Mouse (Mus musculus) A20 (cell line): ENCODE results near the gene Dgkd.

ENCODE experiments used
- DNase-seq: peaks from one replicate; pipeline ENCODE4 v3.0.0-alpha.2; 2011; ENCODE audit warnings: low read depth, low spot score

Dgkd gene

DNA sequence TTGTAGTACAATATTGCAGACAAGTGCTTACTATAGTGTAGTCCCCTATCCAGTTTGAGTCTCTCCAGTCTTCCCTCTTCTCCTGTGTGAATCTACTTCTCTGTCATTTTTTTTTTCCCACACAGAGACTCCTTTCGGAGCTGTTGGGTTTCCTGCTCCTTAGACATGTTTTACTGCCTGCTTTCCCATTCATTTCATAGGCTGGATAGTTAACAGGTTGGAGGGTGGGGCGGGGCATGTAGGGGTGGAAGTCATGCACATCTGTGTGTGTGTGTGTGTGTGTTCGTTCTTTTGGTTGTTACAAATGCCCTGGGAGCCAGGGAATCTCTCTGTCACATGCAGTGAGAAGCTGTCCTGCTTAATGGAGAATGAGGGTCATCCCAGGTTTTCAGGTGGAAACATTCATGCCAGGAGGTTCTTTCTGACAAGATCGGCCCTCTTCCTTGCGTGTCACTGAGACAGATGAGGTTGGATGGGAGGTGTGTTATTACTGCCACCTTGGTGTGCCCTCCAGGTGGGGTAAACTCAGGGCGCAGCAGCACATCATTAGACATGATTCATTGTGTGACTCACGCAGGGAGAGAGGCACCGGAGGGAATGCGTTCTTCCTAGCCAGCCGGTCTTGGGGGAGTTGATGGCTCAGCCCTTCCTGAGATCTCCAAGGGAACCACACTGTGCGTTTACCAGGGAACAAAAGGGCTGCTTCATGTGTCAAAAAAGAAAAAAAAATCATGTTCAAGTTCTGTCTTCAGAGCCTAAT lies 4.7 kb upstream of the Dgkd start:
- peak; percentile 78 for DNase-seq

DNA sequence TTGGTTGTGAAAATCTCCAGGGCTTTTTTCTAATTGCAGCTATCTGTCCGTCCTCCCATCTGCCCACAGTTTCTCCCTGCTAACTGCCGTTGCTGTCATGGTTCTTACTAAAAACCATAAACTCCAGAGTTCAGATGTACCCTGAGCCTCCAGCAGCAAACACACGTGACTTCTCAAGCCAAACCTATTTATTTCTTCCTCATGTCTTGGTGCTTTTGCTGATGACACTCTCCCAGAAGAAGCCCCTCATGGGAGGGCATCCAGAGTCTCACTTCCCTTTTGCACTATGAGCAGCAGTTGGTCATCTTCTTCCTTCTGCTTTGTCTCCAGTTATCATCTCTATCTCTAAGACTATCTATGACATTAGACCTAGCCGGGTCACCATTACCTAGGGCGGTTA lies 3.8 kb upstream of the Dgkd start:
- peak; percentile 87 for DNase-seq

DNA sequence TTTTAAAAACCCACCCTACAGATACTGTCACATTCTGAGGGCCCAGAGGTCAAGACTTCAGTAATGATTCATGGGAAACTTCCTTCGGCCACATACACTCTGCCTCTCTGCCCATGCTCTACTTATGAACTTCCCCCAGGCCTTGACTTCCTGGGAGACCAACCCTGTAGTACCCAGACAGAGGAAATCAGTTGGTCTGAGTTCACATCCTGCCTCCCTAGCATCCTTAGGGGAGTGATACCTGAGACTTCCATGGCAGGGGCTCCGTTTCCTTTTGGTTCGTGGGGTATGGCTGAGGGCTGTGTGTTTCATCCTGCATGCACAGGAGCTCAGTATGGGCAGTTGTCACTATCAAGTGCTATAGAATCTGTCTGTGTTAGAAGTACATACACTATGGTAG lies 1.7 kb upstream of the Dgkd start:
- DNase-seq: no peak

DNA sequence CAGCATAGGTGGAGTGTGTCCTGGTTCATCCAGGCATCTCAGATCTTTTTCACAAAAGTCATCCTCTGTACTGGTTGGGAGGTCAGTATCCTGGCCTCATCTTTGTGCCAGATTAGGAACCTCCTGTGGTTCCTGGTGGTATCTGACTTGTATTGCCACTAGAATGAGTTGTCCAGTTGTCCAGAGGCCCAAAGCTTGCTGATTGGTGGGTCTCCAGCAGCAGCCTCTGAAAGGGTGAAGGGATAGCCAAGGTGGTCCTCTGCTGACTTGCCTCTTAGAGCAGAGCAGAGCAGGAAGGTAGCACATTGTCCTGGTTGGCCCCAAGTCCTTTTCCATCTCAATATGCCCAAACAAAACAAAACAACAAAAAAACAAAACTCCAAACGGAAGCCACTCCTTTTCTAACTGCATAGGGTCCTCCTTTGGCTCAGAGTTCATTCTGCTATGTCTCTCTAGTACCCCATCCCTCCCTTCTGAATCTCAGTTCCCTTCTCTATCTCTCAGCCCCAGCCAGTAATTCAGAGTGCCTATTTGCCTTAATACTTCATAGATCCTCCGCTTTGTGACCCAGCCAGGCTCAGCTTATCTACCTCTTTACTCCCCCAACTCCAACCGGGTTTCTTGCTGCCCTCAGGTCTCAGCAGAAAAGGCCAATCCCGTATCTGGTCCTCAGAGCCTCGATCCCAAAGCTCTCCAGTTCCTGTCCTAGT lies 851 bp upstream of the Dgkd start:
- DNase-seq: peak; percentile 71

DNA sequence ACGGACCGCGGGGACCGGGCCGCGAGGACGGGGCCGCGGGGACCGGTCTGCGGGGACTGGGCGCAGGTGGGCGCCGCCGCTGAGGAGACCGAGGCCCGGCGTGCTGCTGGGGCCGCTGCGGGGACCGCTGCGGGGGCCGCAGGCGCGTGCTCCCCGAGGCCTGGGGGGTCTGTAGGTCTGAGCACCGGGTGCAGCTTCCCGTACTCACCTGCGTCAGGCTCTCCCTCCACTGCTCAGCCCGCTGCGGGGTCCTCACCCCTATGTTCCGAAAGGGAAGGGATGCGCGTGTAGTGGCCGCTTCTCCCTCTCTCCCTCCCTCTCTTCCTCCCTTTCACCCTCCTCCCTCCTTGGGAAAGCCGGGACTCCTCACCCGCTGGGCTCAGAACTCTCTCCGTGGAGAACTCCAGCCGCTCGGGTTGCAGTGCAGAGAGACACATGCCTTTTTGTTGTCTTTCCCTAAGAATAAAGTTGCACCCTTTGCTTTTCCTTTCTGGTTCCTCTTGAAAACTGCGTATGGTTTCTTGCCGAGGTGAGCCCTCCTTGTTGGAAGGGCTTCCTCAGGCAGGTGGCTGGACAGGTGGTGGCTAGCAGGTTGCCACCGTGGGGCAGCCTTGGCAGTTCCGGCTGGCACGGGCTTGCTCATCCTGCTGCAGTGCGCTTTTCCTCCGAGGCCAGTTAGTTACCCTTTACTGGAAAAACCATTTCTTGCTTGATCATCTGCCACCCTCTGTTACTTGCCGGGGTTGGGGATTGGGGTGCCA lies 694 bp downstream of the Dgkd start:
- DNase-seq: no peak

DNA sequence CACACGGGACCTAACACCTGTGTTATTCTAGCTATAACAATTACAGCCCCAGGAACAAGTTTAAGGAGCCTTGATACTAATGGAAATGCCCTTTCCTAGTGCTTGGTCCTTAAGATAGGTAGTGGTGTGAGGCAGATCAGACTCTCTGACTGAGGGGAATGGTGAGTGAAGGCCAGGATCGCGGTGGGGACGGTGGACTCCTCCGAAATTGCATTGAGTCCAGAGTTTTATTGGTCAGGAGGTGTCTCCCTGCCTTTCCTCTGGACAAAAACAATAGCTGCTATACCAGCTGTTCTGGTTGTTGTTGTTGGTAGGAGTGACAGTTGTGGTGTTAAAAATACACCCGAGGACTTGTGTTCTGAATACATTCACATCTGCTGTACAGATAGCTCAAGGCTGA lies 1.3 kb downstream of the Dgkd start:
- DNase-seq: peak; percentile 67

DNA sequence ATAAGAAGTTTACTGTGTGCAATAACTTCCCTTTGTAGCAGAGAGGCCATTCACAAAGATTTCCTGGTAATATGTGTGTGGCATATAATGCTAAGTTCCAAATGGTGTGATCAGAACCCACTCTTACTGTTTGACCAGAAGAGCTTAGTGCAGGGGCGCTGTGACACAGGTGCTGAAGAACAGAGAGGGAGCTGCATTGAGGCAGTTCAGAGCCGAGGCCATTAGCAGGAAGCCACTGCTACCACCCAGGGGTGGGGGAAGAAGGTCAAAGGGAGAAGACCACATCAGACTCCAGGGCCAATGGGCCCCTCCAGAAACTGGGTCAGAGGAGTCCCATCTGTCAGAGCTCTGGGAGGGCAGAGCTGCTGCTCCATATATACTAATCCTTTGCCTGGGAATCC lies 1.8 kb downstream of the Dgkd start:
- DNase-seq: peak; percentile 85

DNA sequence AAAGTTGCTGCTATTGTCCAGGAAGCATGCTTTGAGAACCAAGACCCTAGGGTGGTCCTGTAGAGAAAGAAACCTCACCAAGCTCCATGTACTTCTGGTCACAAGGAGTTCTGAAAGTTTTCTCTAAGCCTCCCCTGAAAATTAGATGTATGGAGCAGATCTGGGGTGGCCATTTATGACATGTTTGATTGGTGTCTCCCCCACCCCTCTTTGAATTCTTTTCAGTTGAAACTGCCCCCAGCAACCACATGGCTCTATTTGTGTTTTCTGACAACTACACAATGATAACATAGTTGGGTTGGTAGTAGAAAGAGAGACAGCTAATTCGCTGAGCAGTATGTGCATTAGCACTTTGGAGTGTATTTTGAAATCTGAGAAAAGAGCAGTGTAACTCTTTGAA lies 2.4 kb downstream of the Dgkd start:
- no peak for DNase-seq

DNA sequence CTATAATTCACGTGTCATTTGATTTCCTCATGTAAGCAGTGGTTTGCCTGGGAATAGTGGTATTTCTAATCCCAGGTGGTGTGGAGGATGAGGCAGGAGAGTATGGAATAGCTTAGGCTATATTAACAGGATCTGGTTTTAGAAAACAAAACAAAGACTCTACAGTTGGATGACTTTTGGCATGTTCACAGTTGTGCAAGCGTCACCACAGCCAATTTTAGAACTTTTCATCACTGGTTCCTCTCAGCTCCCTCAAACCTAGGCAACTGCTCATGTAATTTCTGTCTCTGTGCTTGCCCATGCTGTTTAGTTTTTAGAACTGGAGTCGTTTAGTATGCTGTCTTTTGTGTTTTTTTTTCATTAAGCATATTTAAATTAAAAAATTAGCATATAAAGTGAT lies 3.7 kb downstream of the Dgkd start:
- peak; percentile 66 for DNase-seq

DNA sequence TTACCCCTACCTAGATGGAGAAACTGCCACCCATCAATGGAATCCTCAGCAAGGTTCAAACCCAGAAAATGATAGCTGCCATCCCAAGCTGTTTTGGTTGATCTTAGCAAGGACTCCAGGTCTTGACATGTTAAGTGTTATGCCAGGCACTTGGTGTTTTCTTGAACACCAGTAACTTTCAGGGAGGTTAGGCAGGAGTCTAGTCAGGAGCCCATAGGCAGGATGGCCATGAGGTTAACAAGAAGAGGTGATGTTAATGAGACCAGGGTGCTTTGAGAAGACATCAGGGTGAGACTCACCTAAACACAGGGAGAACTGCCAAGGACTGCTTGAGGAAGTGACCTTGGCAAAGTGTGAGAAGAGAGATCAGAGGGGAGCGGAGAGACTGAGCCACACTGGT lies 4.9 kb downstream of the Dgkd start:
- no peak for DNase-seq

DNA sequence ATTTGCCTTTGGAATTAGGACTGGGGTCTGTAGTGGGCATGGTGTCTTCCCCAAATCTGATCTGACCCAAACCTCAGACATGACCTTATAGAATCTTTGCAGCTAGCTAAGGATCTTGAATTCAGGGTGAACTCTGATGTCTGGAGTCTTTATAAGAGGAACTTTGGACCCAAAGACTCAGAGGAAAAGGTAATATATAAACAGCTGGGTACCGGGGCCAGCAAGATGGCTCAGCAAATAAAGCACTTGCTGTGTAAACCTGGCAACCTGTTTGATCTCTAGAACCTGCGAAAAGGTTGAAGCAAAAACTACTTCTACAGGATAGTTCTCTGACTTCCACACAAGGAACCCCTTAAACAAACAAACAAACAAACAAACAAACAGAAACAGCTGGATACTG lies 5.4 kb downstream of the Dgkd start:
- no peak for DNase-seq

DNA sequence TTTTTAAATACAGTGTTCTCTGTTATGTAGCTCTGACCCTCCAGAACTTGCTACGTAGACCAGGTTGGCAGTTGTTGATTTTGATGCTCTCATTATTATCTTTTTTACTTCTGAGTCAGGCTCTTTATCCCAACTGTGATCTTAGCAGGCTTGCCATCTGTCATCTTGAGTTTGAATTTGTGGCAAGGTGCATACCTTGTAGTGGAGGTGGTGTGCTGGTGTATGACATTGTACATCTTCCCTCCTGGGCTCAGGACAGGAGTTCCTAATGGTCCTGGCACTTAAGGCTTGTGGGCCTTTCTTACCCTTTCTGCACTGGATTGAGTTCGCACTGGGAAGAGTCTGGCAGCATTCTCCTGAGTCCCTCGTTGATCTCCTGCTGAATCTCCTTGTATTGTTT lies 10.5 kb downstream of the Dgkd start:
- DNase-seq: no peak

DNA sequence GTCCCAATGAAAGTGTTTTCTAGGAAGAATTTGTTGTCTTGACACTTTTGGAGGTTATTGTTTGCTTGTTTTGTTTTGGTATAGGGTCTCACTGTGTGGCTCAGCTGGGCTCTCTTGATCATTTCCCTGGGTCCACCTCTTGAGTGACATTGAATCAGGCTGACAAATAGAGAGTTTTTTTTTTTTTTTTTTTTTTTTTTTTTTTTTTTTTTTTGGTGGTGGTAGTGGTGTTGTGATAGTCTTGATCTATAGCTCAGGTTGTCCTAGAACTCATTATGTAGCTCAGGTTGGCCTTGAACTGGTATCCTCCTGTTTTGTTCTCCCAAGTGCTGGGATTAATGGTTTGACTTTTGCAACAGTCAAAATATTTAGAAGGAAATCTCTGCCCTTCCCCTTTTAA lies 11.8 kb downstream of the Dgkd start:
- DNase-seq: no peak

DNA sequence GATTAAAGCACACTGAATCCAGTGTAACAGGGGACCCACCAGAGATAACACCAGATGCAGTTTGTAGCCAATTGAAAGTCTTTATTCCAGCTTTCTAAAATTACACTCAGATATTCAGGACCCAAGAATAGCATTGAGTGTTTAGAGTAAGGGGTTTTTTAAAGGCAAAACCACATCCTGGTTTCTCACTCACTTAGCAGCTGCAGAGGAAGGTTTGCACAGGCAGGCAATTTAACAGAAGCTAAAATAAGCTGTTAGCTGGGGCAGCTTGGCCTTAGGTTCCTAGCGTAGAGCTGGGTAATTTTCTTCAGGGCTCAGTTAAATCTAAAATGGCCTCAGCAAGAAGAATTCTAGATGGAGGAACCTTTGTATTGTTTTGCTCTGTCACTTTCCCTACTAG lies 13.6 kb downstream of the Dgkd start:
- peak; percentile 86 for DNase-seq

DNA sequence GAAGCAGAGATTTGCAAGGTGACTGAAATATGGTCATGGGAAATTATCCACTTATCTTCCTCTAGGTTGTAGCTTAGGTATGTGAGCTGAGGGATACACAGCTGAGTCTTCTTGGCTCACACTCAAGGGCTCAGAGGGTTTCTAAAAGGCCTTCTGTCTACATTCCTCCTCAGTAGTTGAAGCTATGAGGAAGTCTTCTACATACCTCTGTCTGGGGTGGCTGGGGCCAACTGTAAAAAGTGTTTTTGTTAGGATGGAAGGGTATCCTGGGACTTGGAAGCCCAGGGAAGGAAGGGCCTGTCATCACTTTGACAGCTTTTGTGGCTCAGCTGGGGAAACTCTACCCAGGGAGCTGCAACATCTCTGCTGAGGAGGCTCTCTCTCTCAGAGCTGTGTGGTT lies 18.5 kb downstream of the Dgkd start:
- no peak for DNase-seq

DNA sequence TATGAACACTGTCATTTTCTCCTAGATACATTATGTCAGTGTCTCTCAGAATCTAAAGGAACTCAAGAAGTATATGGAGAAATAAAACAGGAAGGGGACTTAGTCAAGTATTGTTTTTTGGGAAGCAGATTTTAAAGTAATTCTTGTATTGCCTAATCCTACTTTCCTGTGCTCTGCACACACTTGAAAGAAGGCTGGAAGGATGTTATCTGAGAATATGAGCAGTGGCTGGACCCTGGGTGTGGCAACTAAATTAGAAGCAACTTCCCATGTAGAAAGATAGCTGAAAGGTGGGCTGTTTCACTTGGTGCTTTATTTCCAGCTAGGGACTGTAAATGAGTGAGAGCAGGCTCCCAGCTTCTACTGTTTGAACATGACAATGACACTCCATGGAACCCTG lies 20.0 kb downstream of the Dgkd start:
- no peak for DNase-seq

DNA sequence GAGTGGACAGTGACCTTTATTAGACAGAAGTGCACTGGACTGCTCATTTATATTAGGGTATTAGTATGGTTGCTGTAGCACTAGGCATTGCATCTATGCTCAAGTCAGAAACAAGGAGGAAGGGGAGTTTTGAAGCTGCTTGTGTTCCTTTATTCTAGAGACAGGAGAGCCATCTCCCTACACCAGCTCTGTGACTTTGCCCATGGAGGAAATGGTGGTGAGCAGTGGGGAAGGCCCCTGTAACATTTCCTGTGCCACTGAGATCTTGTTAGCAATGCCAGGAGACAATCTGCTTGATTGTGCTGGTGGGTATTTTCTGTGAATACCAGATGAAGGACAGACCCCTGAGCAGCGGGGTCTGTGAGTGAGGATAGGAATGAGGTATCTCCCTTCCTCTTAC lies 23.0 kb downstream of the Dgkd start:
- no peak for DNase-seq

DNA sequence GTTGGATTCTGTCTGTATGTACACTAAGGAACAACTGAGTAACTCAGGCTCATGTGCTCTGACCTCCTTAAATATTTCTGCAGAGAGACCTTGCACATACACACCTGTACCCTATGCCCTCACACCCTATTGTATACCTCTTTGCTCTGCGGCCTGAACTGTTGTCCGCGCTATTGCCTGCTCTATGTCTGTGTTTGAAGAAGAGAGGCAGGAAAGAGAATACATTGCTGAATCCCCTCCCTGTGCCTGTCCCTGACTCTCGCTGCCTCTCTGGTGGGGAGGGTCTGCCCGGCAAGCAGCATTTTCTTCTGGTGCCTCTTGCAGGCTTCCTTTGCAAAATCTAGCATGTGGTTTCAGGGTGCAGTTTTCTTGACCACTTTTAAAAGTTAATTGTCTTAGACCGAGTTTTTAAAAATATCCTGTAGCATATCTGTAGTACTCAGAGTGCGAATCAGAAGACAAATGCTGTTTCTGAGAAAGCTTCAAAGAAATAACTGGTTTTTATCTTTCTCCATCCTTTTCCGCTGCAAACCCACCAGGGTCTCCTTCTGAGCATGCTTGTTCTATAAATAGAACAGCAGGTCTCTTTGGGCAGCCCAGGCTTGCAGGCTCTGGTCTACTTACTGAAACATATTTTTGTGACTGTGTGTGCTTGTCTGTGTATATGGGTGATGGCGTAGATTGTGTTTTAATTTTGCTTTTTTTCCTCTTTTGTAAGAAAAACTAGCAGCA lies 24.6 kb downstream of the Dgkd start:
- DNase-seq: no peak

DNA sequence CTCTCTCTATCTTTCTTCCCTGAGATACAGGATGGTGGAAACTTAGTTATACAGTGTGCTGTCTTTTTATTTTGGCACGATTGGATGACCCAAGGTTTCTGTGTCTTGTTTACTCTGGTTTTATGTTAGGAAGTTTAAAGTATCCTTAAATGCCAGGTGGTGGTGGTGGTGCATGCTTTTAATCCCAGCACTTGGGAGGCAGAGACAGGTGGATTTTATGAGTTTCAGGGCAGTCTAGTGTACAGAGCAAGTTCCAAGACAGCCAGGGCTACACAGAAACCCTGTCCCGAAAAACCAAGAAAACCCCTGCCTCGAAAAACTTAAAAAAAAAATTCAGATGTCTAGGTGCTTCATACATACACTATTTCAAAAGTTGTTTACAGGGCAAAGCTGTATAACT lies 25.9 kb downstream of the Dgkd start:
- DNase-seq: no peak

DNA sequence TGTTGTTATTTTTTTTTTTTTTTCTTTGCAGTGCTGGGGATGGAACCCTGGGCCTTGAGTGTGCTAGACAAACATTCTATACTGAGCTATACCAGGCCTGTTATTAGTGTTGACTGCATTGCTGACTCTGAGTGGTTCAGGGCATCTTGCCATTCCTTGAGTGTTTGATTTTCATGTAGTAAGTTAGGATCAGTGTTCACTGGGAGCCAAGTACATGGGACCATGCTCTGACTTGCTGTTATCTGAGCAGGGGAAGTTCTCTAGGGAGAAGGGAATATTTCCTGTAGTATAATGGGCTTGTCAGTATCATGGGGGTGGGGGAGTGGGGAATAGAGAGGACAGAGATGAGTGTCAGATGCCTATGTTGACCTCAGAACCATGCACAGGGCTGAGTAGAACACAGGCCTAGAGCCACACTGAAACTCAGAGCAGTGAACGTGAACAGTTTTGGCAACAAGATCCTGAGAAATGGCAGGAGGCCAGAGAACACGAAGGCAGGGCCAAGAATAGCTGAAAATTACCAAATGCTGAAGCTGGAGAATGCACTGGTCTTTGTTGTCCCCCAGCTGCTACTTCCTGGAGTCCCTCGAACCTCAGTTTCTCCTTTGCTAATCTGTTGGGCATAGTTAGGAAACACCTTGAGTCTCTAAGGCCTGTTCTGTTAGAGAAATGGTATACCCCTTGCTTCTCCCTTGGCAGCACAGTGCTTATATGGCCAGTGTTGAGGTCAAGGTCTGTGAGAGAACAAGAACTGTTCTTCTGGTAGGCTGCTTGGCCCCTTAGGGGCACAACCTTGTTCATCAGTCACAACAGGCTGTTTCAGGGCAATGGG lies 26.6 kb downstream of the Dgkd start:
- DNase-seq: no peak

DNA sequence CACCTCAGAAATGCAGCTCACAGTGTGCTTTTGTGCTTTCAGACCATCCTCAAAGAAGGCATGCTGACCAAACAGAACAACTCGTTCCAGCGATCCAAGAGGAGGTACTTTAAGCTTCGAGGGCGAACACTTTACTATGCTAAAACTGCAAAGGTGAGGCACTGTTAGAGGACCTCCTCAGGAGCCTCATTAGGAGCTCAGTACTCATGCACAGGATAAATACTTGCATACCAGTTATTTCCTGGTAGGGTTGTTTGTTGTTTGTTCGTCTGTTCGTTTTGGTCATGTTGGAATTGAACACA lies 27.2 kb downstream of the Dgkd start:
- no peak for DNase-seq
